Mouse (Mus musculus) megakaryocyte, embryonic 14.5 days (primary cell): Measurements from ENCODE around the gene Mapk7. TPM values are rescaled to one million over a fixed set of nuclear protein-coding genes. Genes with fewer than 3 reads are reported as not detected.

Source experiments
- H3K27me3 ChIP-seq: replicated peaks from 2 replicates; pipeline ENCODE3; 2012; ENCODE audit warnings: inconsistent platforms
- H3K36me3 ChIP-seq: replicated peaks from 2 replicates; pipeline ENCODE3; 2012; ENCODE audit warnings: low read length, inconsistent platforms, mixed read lengths
- H3K4me1 ChIP-seq: 2 replicates; pipeline ENCODE4 v1.6.1; 2012; ENCODE audit warnings: inconsistent platforms
- H3K4me3 ChIP-seq: replicated peaks from 2 replicates; pipeline ENCODE3; 2012; ENCODE audit warnings: moderate library complexity, mild to moderate bottlenecking, inconsistent platforms
- H3K9me3 ChIP-seq: 2 replicates; pipeline ENCODE4 v1.6.1; 2012; ENCODE audit warnings: inconsistent platforms
- FLI1 ChIP-seq: IDR thresholded peaks from 2 replicates; pipeline ENCODE4 v1.6.1; 2012; ENCODE audit warnings: low read length, inconsistent platforms, mixed read lengths
- GATA1 ChIP-seq: IDR thresholded peaks from 3 replicates; pipeline ENCODE4 v1.6.1; 2012; ENCODE audit warnings: mixed read lengths, low read length, inconsistent platforms, borderline replicate concordance
- polyA plus RNA-seq: library from polyadenylated mRNA; stranded (reverse); fragments of >175 nt; gene quantifications from 2 replicates; pipeline ENCODE4 v1.2.3, GENCODE M21; 2012; ENCODE audit warnings: low replicate concordance; ENCODE audit not compliant: insufficient read depth

The Mapk7 gene
- 20.6 and 21.5 TPM in 2 replicates for polyA plus RNA-seq

GRCm38 (mm10) chr11:61494129-61494997, at the start of gene Mapk7:
Mapk7 (minus strand) TSS chr11:61494406.
- Histone ChIP-seq H3K4me1 (peaks cover 26% of the 10 kb centered on the region), H3K9me3 (no peaks in the 10 kb centered on the region), H3K4me3 (peak within 1 kb of the TSS; percentile 93), H3K27me3 (peaks cover 36% of the 10 kb centered on the region), H3K36me3 (peaks cover 35% of the 10 kb centered on the region)
- TF ChIP-seq FLI1 (no peak), GATA1 (no peak)

DNA sequence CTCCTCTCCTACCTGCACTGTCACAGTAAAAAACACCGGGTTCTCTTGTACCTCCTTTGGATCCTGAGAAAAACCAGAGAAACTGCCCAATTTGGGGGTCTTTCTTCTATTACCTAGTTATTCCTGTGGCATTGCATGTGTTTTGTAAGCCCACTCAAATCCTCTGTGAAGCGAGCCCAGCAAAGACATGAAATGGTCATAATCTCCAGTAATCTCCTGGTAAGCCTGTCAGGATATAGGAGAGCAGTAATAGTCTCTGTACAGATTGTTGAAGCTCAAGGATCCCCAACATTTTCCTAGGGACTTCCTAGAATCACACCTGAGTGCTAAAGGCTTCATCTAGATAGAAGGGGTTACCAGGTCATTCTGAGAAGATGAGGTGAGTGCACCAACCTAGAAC, 46.9 kb upstream of the Mapk7 start:
- no peaks in the 10 kb centered on the region for H3K36me3 ChIP-seq
- H3K4me3 ChIP-seq: no peak overlapping the region
- H3K9me3 ChIP-seq: no peaks in the 10 kb centered on the region
- H3K27me3 ChIP-seq: peaks cover 92% of the 10 kb centered on the region
- peaks cover 3% of the 10 kb centered on the region; the same call in 1 of the 2 replicates for H3K4me1 ChIP-seq
- no peak for TF ChIP-seq FLI1
- no peak for TF ChIP-seq GATA1

GRCm38 (mm10) chr11:61540642-61541041, 46.4 kb upstream of the Mapk7 start:
- H3K36me3 ChIP-seq: no peaks in the 10 kb centered on the region
- H3K9me3 ChIP-seq: no peaks in the 10 kb centered on the region
- no peak overlapping the region for H3K4me3 ChIP-seq
- H3K4me1 ChIP-seq: peaks cover 3% of the 10 kb centered on the region; the same call in 1 of the 2 replicates
- H3K27me3 ChIP-seq: peaks cover 92% of the 10 kb centered on the region
- no peak for TF ChIP-seq GATA1
- no peak for TF ChIP-seq FLI1

- H3K36me3 ChIP-seq: no peaks in the 10 kb centered on the region
- no peaks in the 10 kb centered on the region for H3K9me3 ChIP-seq
- peaks cover 96% of the 10 kb centered on the region for H3K27me3 ChIP-seq
- no peak overlapping the region for H3K4me3 ChIP-seq
- TF ChIP-seq FLI1 (no peak), GATA1 (no peak)
- H3K4me1 ChIP-seq: peaks cover 3% of the 10 kb centered on the region; the same call in 1 of the 2 replicates
Measured at GRCm38 (mm10) chr11:61537362-61537761, 43.2 kb upstream of the Mapk7 start.

- no peak overlapping the region for H3K4me3 ChIP-seq
- peaks cover 95% of the 10 kb centered on the region for H3K27me3 ChIP-seq
- no peak for TF ChIP-seq FLI1
- no peak for TF ChIP-seq GATA1
- H3K36me3 ChIP-seq: no peaks in the 10 kb centered on the region
- H3K9me3 ChIP-seq: no peaks in the 10 kb centered on the region
- peaks cover 3% of the 10 kb centered on the region; the same call in 1 of the 2 replicates for H3K4me1 ChIP-seq
Measured at GRCm38 (mm10) chr11:61536952-61537351, 42.7 kb upstream of the Mapk7 start.

DNA sequence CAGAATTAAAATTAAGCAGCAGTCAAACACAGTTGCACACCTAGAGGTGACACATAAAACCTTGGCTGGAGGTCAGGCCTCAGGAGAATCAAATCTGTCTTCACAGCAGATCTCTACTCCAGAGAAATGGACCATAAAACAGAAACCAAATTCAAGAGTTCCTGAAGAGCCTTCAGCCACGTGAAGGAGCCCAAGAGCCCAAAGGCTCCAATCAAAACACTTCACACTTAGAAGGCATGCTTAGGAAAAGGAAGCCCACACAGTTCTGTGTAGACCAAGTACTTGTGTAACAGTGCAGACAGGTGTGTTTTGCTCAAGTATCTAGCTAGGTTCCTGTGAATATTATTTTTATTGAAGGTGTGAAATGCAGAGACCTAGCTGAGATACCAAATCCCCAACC, 41.3 kb upstream of the Mapk7 start:
- TF ChIP-seq FLI1 (no peak), GATA1 (no peak)
- H3K27me3 ChIP-seq: peaks cover 91% of the 10 kb centered on the region
- no peaks in the 10 kb centered on the region for H3K9me3 ChIP-seq
- no peak overlapping the region for H3K4me3 ChIP-seq
- H3K4me1 ChIP-seq: no peaks in the 10 kb centered on the region
- H3K36me3 ChIP-seq: no peaks in the 10 kb centered on the region

DNA sequence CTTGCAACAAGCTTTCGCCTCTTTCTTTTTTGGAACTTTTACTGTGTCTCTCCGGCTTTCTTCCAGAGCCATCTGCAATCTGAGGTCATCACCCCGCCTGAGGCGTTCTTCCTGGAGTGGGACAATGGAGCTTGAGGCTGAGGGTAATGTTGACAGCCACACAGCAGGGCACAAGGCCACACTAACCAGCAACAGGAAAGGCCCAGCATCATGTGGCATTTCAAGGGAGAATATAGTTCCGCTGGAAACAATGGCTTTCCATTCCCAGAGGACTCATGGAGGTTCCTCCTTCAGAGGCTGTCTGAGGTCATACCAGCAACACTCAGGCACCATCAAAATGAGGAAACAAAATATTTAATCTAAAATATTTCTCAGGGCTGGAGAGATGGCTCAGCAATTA, 39.4 kb upstream of the Mapk7 start:
- Histone ChIP-seq H3K4me3 (no peak overlapping the region), H3K27me3 (peaks cover 94% of the 10 kb centered on the region), H3K9me3 (no peaks in the 10 kb centered on the region), H3K4me1 (no peaks in the 10 kb centered on the region), H3K36me3 (no peaks in the 10 kb centered on the region)
- TF ChIP-seq GATA1 (no peak), FLI1 (no peak)

- no peak for TF ChIP-seq FLI1
- no peak for TF ChIP-seq GATA1
Measured at GRCm38 (mm10) chr11:61532820-61533219, 38.6 kb upstream of the Mapk7 start.

DNA sequence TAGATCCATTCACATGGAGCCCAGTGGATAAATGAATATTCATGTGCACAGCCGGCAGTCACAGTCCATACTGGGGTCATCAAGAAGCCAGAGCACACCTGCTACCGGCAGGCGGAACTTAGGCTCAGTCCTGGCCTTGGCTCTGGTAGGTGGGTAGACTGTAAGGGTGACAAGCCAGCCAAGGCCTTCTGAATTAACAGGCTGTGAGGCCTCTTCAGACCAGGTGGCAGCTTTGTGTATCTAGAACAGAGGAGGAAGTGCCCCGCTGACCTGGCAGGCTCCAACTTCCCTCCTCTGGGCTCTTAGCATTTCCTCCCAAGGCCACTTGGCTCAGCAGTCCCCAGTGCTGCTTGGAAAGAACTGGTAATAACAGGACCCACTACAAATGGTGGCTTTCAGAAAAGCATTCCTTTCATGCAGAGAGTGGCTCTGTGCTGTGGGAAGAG, 35.1 kb upstream of the Mapk7 start:
- no peaks in the 10 kb centered on the region for H3K36me3 ChIP-seq
- TF ChIP-seq GATA1 (no peak), FLI1 (no peak)
- H3K4me3 ChIP-seq: no peak overlapping the region
- H3K4me1 ChIP-seq: no peaks in the 10 kb centered on the region
- no peaks in the 10 kb centered on the region for H3K9me3 ChIP-seq
- peaks cover 90% of the 10 kb centered on the region for H3K27me3 ChIP-seq

More at GRCm38 (mm10) chr11:61532820-61533219, 38.6 kb upstream of the Mapk7 start:
- Histone ChIP-seq H3K4me3 (no peak overlapping the region), H3K27me3 (peaks cover 94% of the 10 kb centered on the region), H3K9me3 (no peaks in the 10 kb centered on the region), H3K4me1 (no peaks in the 10 kb centered on the region), H3K36me3 (no peaks in the 10 kb centered on the region)

DNA sequence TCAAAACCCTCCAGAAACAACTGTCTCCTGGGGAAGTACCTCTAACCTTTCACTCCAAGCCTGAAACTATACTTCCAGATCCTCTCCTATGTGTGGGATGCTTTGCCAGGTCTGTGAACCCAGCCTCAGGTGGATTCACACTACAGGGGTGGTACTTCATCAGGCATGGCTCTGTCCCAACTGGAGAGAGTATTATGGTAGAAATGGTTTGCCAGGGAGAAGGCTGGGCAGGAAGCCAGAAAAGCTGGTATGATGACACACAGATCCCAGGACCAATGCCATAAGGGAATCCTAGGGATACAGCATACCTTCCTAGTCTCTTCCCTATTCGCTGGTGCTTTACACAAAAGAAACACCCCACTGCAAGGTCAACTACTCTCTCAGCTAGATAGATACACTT, 32.7 kb upstream of the Mapk7 start:
- no peaks in the 10 kb centered on the region for H3K9me3 ChIP-seq
- TF ChIP-seq GATA1: no peak
- TF ChIP-seq FLI1: no peak
- peaks cover 88% of the 10 kb centered on the region for H3K27me3 ChIP-seq
- no peaks in the 10 kb centered on the region for H3K4me1 ChIP-seq
- H3K36me3 ChIP-seq: no peaks in the 10 kb centered on the region
- H3K4me3 ChIP-seq: no peak overlapping the region
